Mouse (Mus musculus) left cerebral cortex, adult 11 months (tissue): ENCODE results near the gene Hebp1.

Source experiments
- DNase-seq: peaks from one replicate; pipeline ENCODE4 v3.0.0; 2022; ENCODE audit warnings: low spot score

The Hebp1 gene

GRCm38 (mm10) chr6:135116479-135116878 is 81.3 kb downstream of the Hebp1 start:
- DNase-seq: no peak

- DNase-seq: no peak
These were observed 84.7 kb downstream of the Hebp1 start for GRCm38 (mm10) chr6:135113114-135113436.

GRCm38 (mm10) chr6:135112411-135113113 is 85.3 kb downstream of the Hebp1 start:
- DNase-seq: no peak

- no peak for DNase-seq
These were observed 90.8 kb downstream of the Hebp1 start for GRCm38 (mm10) chr6:135107014-135107413.

GRCm38 (mm10) chr6:135102736-135103303 is 95.0 kb downstream of the Hebp1 start:
- DNase-seq: no peak

GRCm38 (mm10) chr6:135100787-135101472 is 96.9 kb downstream of the Hebp1 start:
- no peak for DNase-seq

GRCm38 (mm10) chr6:135092798-135093470 is 104.9 kb downstream of the Hebp1 start:
- DNase-seq: peak; percentile 17

GRCm38 (mm10) chr6:135090661-135091060 is 107.2 kb downstream of the Hebp1 start:
- DNase-seq: no peak

GRCm38 (mm10) chr6:135089786-135090185 is 108.0 kb downstream of the Hebp1 start:
- DNase-seq: no peak

GRCm38 (mm10) chr6:135087721-135088451 is 109.9 kb downstream of the Hebp1 start:
- peak; percentile 40 for DNase-seq
